Mouse (Mus musculus) forelimb bud, embryonic 11.5 days (tissue): Measurements from ENCODE around the gene Rpl10a.
"Not testable (repeated sequence)": the region's sequence is repeated elsewhere in the genome, so short reads cannot be mapped to it uniquely, and the experiment has no call there.

Experiments
- DNase-seq: peaks from one replicate; pipeline ENCODE4 v3.0.0-alpha.2; 2012; ENCODE audit warnings: low read depth, low spot score

The Rpl10a gene

GRCm38 (mm10) chr17:28308297-28309195 is 19.7 kb upstream of the Rpl10a start:
- peak; percentile 93 for DNase-seq

GRCm38 (mm10) chr17:28310831-28311230 is 17.4 kb upstream of the Rpl10a start:
- no peak for DNase-seq

- DNase-seq = no peak
These were observed 16.7 kb upstream of the Rpl10a start for GRCm38 (mm10) chr17:28311366-28312132.

GRCm38 (mm10) chr17:28312232-28313211 is 15.7 kb upstream of the Rpl10a start:
- DNase-seq = no peak

GRCm38 (mm10) chr17:28313212-28313879 is 14.9 kb upstream of the Rpl10a start, which contains the start of gene Fance:
Gene Fance (plus strand): TSS chr17:28313519.
- peak; percentile 98 for DNase-seq

- no peak for DNase-seq
These were observed 14.4 kb upstream of the Rpl10a start for GRCm38 (mm10) chr17:28313880-28314225.

GRCm38 (mm10) chr17:28315611-28316160 is 12.6 kb upstream of the Rpl10a start:
- DNase-seq = no peak

GRCm38 (mm10) chr17:28316476-28316875 is 11.8 kb upstream of the Rpl10a start:
- DNase-seq = no peak

GRCm38 (mm10) chr17:28317091-28317490 is 11.2 kb upstream of the Rpl10a start:
- DNase-seq = no peak

GRCm38 (mm10) chr17:28317725-28318124 is 10.5 kb upstream of the Rpl10a start:
- no peak for DNase-seq

GRCm38 (mm10) chr17:28321700-28322099 is 6.6 kb upstream of the Rpl10a start:
- DNase-seq = no peak

GRCm38 (mm10) chr17:28323786-28324185 is 4.5 kb upstream of the Rpl10a start:
- no peak for DNase-seq

- DNase-seq = not testable (repeated sequence)
These were observed 3.9 kb upstream of the Rpl10a start for GRCm38 (mm10) chr17:28324416-28324815.

GRCm38 (mm10) chr17:28325751-28326150 is 2.5 kb upstream of the Rpl10a start:
- no peak for DNase-seq

GRCm38 (mm10) chr17:28326951-28327350 is 1.3 kb upstream of the Rpl10a start:
- no peak for DNase-seq

GRCm38 (mm10) chr17:28327673-28328325 is 472 bp upstream of the Rpl10a start:
- no peak for DNase-seq

GRCm38 (mm10) chr17:28328946-28329345 is 675 bp downstream of the Rpl10a start:
- DNase-seq = no peak

GRCm38 (mm10) chr17:28329503-28330231 is 1.4 kb downstream of the Rpl10a start:
- no peak for DNase-seq

GRCm38 (mm10) chr17:28330232-28330546 is 1.9 kb downstream of the Rpl10a start:
- DNase-seq = no peak
